Mouse (Mus musculus): ENCODE data around the gene Ntrk2. TPM values are rescaled to one million over a fixed set of nuclear protein-coding genes. Genes with fewer than 3 reads are reported as not detected.

Ntrk2 gene
- total and polyA plus RNA-seq, 2 experiments: 0.55 to 1.5 TPM

GRCm38 (mm10) chr13:58790741-58791140, 15.6 kb upstream of the Ntrk2 start:
- no peaks in the 10 kb centered on the region for H3K79me2 ChIP-seq (ENCODE audit: control insufficient read depth, insufficient read depth, low read length)
- H3K4me3 ChIP-seq (ENCODE audit: insufficient read depth, low read depth, low read length): no peak overlapping the region
- no peak for DNase-seq (ENCODE audit: extremely low read depth, low read depth, low spot score)
- no peak overlapping the region for H3K9ac ChIP-seq (ENCODE audit: low read depth, low read length)
- H3K36me3 ChIP-seq (ENCODE audit: control insufficient read depth, insufficient read depth, low read length): no peaks in the 10 kb centered on the region
- H3K27me3 ChIP-seq (ENCODE audit: control insufficient read depth, insufficient read depth, low read length): no peaks in the 10 kb centered on the region
- H3K4me1 ChIP-seq (ENCODE audit: control insufficient read depth, insufficient read depth, low read length): no peaks in the 10 kb centered on the region
- TF ChIP-seq POLR2A (IDR thresholded peaks at IDR 0.05; ENCODE audit: extremely low read depth, insufficient read depth, low read length) (no peak), CTCF (IDR thresholded peaks at IDR 0.05; ENCODE audit: low read depth, low read length) (no peak)
- WGBS: 75% methylated on average over 7 of the region's 7 CpGs
- no peak overlapping the region for H3K27ac ChIP-seq (replicated peaks; ENCODE audit: insufficient read depth, low read depth, low read length)

- no peaks in the 10 kb centered on the region for H3K27me3 ChIP-seq (ENCODE audit: control insufficient read depth, insufficient read depth, low read length)
- no peaks in the 10 kb centered on the region for H3K36me3 ChIP-seq (ENCODE audit: control insufficient read depth, insufficient read depth, low read length)
- H3K9ac ChIP-seq (ENCODE audit: low read depth, low read length): no peak overlapping the region
- WGBS: 88% methylated on average over 7 of the region's 7 CpGs
- no peaks in the 10 kb centered on the region for H3K79me2 ChIP-seq (ENCODE audit: control insufficient read depth, insufficient read depth, low read length)
- TF ChIP-seq CTCF (IDR thresholded peaks at IDR 0.05; ENCODE audit: low read depth, low read length): no peak
- no peak for TF ChIP-seq POLR2A (IDR thresholded peaks at IDR 0.05; ENCODE audit: extremely low read depth, insufficient read depth, low read length)
- no peaks in the 10 kb centered on the region for H3K4me1 ChIP-seq (ENCODE audit: control insufficient read depth, insufficient read depth, low read length)
- no peak for DNase-seq (ENCODE audit: extremely low read depth, low read depth, low spot score)
- H3K27ac ChIP-seq (replicated peaks; ENCODE audit: insufficient read depth, low read depth, low read length): no peak overlapping the region
- no peak overlapping the region for H3K4me3 ChIP-seq (ENCODE audit: insufficient read depth, low read depth, low read length)
These were observed 9.0 kb upstream of the Ntrk2 start for GRCm38 (mm10) chr13:58797386-58797785.

GRCm38 (mm10) chr13:58801291-58801690, 5.1 kb upstream of the Ntrk2 start:
- H3K79me2 ChIP-seq (ENCODE audit: control insufficient read depth, insufficient read depth, low read length): no peaks in the 10 kb centered on the region
- no peak for DNase-seq (ENCODE audit: extremely low read depth, low read depth, low spot score)
- no peaks in the 10 kb centered on the region for H3K27me3 ChIP-seq (ENCODE audit: control insufficient read depth, insufficient read depth, low read length)
- no peaks in the 10 kb centered on the region for H3K36me3 ChIP-seq (ENCODE audit: control insufficient read depth, insufficient read depth, low read length)
- H3K9ac ChIP-seq (ENCODE audit: low read depth, low read length): no peak overlapping the region
- WGBS: 74% methylated on average over 3 of the region's 3 CpGs
- TF ChIP-seq POLR2A (IDR thresholded peaks at IDR 0.05; ENCODE audit: extremely low read depth, insufficient read depth, low read length): no peak
- H3K4me1 ChIP-seq (ENCODE audit: control insufficient read depth, insufficient read depth, low read length): no peaks in the 10 kb centered on the region
- H3K27ac ChIP-seq (replicated peaks; ENCODE audit: insufficient read depth, low read depth, low read length): no peak overlapping the region
- H3K4me3 ChIP-seq (ENCODE audit: insufficient read depth, low read depth, low read length): no peak overlapping the region

- no peak for DNase-seq (ENCODE audit: extremely low read depth, low read depth, low spot score)
- H3K27ac ChIP-seq (replicated peaks; ENCODE audit: insufficient read depth, low read depth, low read length): no peak overlapping the region
- no peaks in the 10 kb centered on the region for H3K4me1 ChIP-seq (ENCODE audit: control insufficient read depth, insufficient read depth, low read length)
- no peaks in the 10 kb centered on the region for H3K36me3 ChIP-seq (ENCODE audit: control insufficient read depth, insufficient read depth, low read length)
- H3K9ac ChIP-seq (ENCODE audit: low read depth, low read length): no peak overlapping the region
- TF ChIP-seq CTCF (IDR thresholded peaks at IDR 0.05; ENCODE audit: low read depth, low read length) (peak; percentile 8; the same call in 1 of the 2 replicates), POLR2A (IDR thresholded peaks at IDR 0.05; ENCODE audit: extremely low read depth, insufficient read depth, low read length) (no peak)
- H3K79me2 ChIP-seq (ENCODE audit: control insufficient read depth, insufficient read depth, low read length): no peaks in the 10 kb centered on the region
- peaks cover 14% of the 10 kb centered on the region; the same call in 1 of the 2 replicates for H3K27me3 ChIP-seq (ENCODE audit: control insufficient read depth, insufficient read depth, low read length)
- H3K4me3 ChIP-seq (ENCODE audit: insufficient read depth, low read depth, low read length): no peak overlapping the region
- WGBS: 20% methylated on average over 1 of the region's 1 CpGs
These were observed 2.5 kb upstream of the Ntrk2 start for GRCm38 (mm10) chr13:58803882-58804281.

- no peak overlapping the region for H3K27ac ChIP-seq (replicated peaks; ENCODE audit: insufficient read depth, low read depth, low read length)
- H3K79me2 ChIP-seq (ENCODE audit: control insufficient read depth, insufficient read depth, low read length): no peaks in the 10 kb centered on the region
- TF ChIP-seq POLR2A (IDR thresholded peaks at IDR 0.05; ENCODE audit: extremely low read depth, insufficient read depth, low read length) (no peak), CTCF (IDR thresholded peaks at IDR 0.05; ENCODE audit: low read depth, low read length) (no peak)
- no peaks in the 10 kb centered on the region for H3K4me1 ChIP-seq (ENCODE audit: control insufficient read depth, insufficient read depth, low read length)
- no peak overlapping the region for H3K4me3 ChIP-seq (ENCODE audit: insufficient read depth, low read depth, low read length)
- no peaks in the 10 kb centered on the region for H3K36me3 ChIP-seq (ENCODE audit: control insufficient read depth, insufficient read depth, low read length)
- peaks cover 14% of the 10 kb centered on the region; the same call in 1 of the 2 replicates for H3K27me3 ChIP-seq (ENCODE audit: control insufficient read depth, insufficient read depth, low read length)
- no peak for DNase-seq (ENCODE audit: extremely low read depth, low read depth, low spot score)
- 88% methylated on average over 11 of the region's 11 CpGs for WGBS
- no peak overlapping the region for H3K9ac ChIP-seq (ENCODE audit: low read depth, low read length)
These were observed 536 bp upstream of the Ntrk2 start for GRCm38 (mm10) chr13:58805833-58806232.

GRCm38 (mm10) chr13:58806896-58807628, 693 bp downstream of the Ntrk2 start:
- Histone ChIP-seq H3K4me1 (ENCODE audit: control insufficient read depth, insufficient read depth, low read length) (no peaks in the 10 kb centered on the region), H3K27me3 (ENCODE audit: control insufficient read depth, insufficient read depth, low read length) (peaks cover 14% of the 10 kb centered on the region; the same call in 1 of the 2 replicates), H3K9ac (ENCODE audit: low read depth, low read length) (no peak overlapping the region), H3K36me3 (ENCODE audit: control insufficient read depth, insufficient read depth, low read length) (no peaks in the 10 kb centered on the region), H3K27ac (replicated peaks; ENCODE audit: insufficient read depth, low read depth, low read length) (no peak overlapping the region), H3K79me2 (ENCODE audit: control insufficient read depth, insufficient read depth, low read length) (no peaks in the 10 kb centered on the region), H3K4me3 (ENCODE audit: insufficient read depth, low read depth, low read length) (peak overlapping the region; percentile 32; the same call in 1 of the 2 replicates)
- DNase-seq (ENCODE audit: extremely low read depth, low read depth, low spot score): no peak
- 3% methylated on average over 34 of the region's 34 CpGs for WGBS
- TF ChIP-seq POLR2A (IDR thresholded peaks at IDR 0.05; ENCODE audit: extremely low read depth, insufficient read depth, low read length): no peak
- no peak for TF ChIP-seq CTCF (IDR thresholded peaks at IDR 0.05; ENCODE audit: low read depth, low read length)
